Mouse (Mus musculus): ENCODE results near the gene Foxq1. TPM values are rescaled to one million over a fixed set of nuclear protein-coding genes. Genes with fewer than 3 reads are reported as not detected.

The Foxq1 gene
- total RNA-seq (2021), result 1 to 10 TPM; 2.1 to 2.2 TPM
- long read RNA-seq, experiment 1, full-length matches to known transcripts, result 2 of 2 reads
- long read RNA-seq, experiment 1, partial matches to known transcripts, result 0 of 2 reads
- long read RNA-seq, experiment 1, other reads (novel, unspliced or antisense), result 0 of 2 reads
- long read RNA-seq, experiment 2, full-length matches to known transcripts, result 6 of 6 reads
- long read RNA-seq, experiment 2, partial matches to known transcripts, result 0 of 6 reads
- long read RNA-seq, experiment 2, other reads (novel, unspliced or antisense), result 0 of 6 reads

- Histone ChIP-seq H3K27ac (no peak within 1 kb of the TSS), H3K4me3 (no peak within 1 kb of the TSS)
- TF ChIP-seq CTCF (IDR thresholded peaks at IDR 0.05), result no peak
- intact Hi-C loops (cut with DNase I), result no loop called here
- DNase-seq (ENCODE audit: extremely low spot score in 1 of 2, low spot score in 2 of 2), result no peak
Observed at GRCm38 (mm10) chr13:31555834-31556233, at the start of gene Foxq1. TSS of gene Foxq1 (plus strand) at chr13:31556134.

- Histone ChIP-seq H3K27ac (no peak overlapping the region), H3K4me3 (no peak overlapping the region)
- no peak for TF ChIP-seq CTCF (IDR thresholded peaks at IDR 0.05)
- intact Hi-C loops (cut with DNase I), result no loop called here
- no peak for DNase-seq (ENCODE audit: extremely low spot score in 1 of 2, low spot score in 2 of 2)
Observed at GRCm38 (mm10) chr13:31506494-31507167, 49.3 kb upstream of the Foxq1 start.

GRCm38 (mm10) chr13:31515261-31515660, 40.7 kb upstream of the Foxq1 start:
- DNase-seq (ENCODE audit: extremely low spot score in 1 of 2, low spot score in 2 of 2), result no peak
- no peak for TF ChIP-seq CTCF (IDR thresholded peaks at IDR 0.05)
- intact Hi-C loops (cut with DNase I), result no loop called here

GRCm38 (mm10) chr13:31518411-31518886, 37.5 kb upstream of the Foxq1 start:
- Histone ChIP-seq H3K27ac (no peak overlapping the region), H3K4me3 (no peak overlapping the region)
- TF ChIP-seq CTCF (IDR thresholded peaks at IDR 0.05), result no peak
- DNase-seq (ENCODE audit: extremely low spot score in 1 of 2, low spot score in 2 of 2), result no peak
- intact Hi-C loops (cut with DNase I), result no loop called here

More at GRCm38 (mm10) chr13:31515261-31515660, 40.7 kb upstream of the Foxq1 start:
- H3K4me3 ChIP-seq, result no peak overlapping the region
- no peak overlapping the region for H3K27ac ChIP-seq

- no peak overlapping the region for H3K4me3 ChIP-seq
- intact Hi-C loops (cut with DNase I), result no loop called here
- no peak for DNase-seq (ENCODE audit: extremely low spot score in 1 of 2, low spot score in 2 of 2)
- no peak for TF ChIP-seq CTCF (IDR thresholded peaks at IDR 0.05)
- H3K27ac ChIP-seq, result no peak overlapping the region
Observed at GRCm38 (mm10) chr13:31518971-31519370, 37.0 kb upstream of the Foxq1 start.

GRCm38 (mm10) chr13:31524976-31525375, 31.0 kb upstream of the Foxq1 start:
- intact Hi-C loops (cut with DNase I), result no loop called here
- Histone ChIP-seq H3K4me3 (no peak overlapping the region), H3K27ac (no peak overlapping the region)
- TF ChIP-seq CTCF (IDR thresholded peaks at IDR 0.05), result no peak
- no peak for DNase-seq (ENCODE audit: extremely low spot score in 1 of 2, low spot score in 2 of 2)

GRCm38 (mm10) chr13:31531186-31531585, 24.7 kb upstream of the Foxq1 start:
- no peak for TF ChIP-seq CTCF (IDR thresholded peaks at IDR 0.05)
- H3K27ac ChIP-seq, result no peak overlapping the region
- intact Hi-C loops (cut with DNase I), result no loop called here
- no peak overlapping the region for H3K4me3 ChIP-seq
- DNase-seq (ENCODE audit: extremely low spot score in 1 of 2, low spot score in 2 of 2), result no peak

- no peak for TF ChIP-seq CTCF (IDR thresholded peaks at IDR 0.05)
- H3K4me3 ChIP-seq, result no peak overlapping the region
- DNase-seq (ENCODE audit: extremely low spot score in 1 of 2, low spot score in 2 of 2), result no peak
- intact Hi-C loops (cut with DNase I), result no loop called here
- H3K27ac ChIP-seq, result no peak overlapping the region
Observed at GRCm38 (mm10) chr13:31531651-31532061, 24.3 kb upstream of the Foxq1 start.

GRCm38 (mm10) chr13:31534726-31535125, 21.2 kb upstream of the Foxq1 start:
- Histone ChIP-seq H3K4me3 (no peak overlapping the region), H3K27ac (no peak overlapping the region)
- intact Hi-C loops (cut with DNase I), result no loop called here
- DNase-seq (ENCODE audit: extremely low spot score in 1 of 2, low spot score in 2 of 2), result no peak
- no peak for TF ChIP-seq CTCF (IDR thresholded peaks at IDR 0.05)

- Histone ChIP-seq H3K27ac (no peak overlapping the region), H3K4me3 (no peak overlapping the region)
- TF ChIP-seq CTCF (IDR thresholded peaks at IDR 0.05), result no peak
- no peak for DNase-seq (ENCODE audit: extremely low spot score in 1 of 2, low spot score in 2 of 2)
- intact Hi-C loops (cut with DNase I), result no loop called here
Observed at GRCm38 (mm10) chr13:31543021-31543420, 12.9 kb upstream of the Foxq1 start.

GRCm38 (mm10) chr13:31546784-31547183, 9.2 kb upstream of the Foxq1 start:
- no peak for TF ChIP-seq CTCF (IDR thresholded peaks at IDR 0.05)
- intact Hi-C loops (cut with DNase I), result no loop called here
- Histone ChIP-seq H3K4me3 (no peak overlapping the region), H3K27ac (no peak overlapping the region)
- DNase-seq (ENCODE audit: extremely low spot score in 1 of 2, low spot score in 2 of 2), result no peak

GRCm38 (mm10) chr13:31547204-31547603, 8.7 kb upstream of the Foxq1 start:
- TF ChIP-seq CTCF (IDR thresholded peaks at IDR 0.05), result no peak
- no peak overlapping the region for H3K27ac ChIP-seq
- intact Hi-C loops (cut with DNase I), result no loop called here
- no peak overlapping the region for H3K4me3 ChIP-seq
- DNase-seq (ENCODE audit: extremely low spot score in 1 of 2, low spot score in 2 of 2), result no peak

Data from left cerebral cortex, adult 2 months (tissue).